Mouse (Mus musculus): Measurements from ENCODE around the gene Avp. TPM values are rescaled to one million over a fixed set of nuclear protein-coding genes. Genes with fewer than 3 reads are reported as not detected.

The Avp gene
- total and polyA plus RNA-seq, 2 experiments from 2014 or later: 12.2 to 317 TPM

DNA sequence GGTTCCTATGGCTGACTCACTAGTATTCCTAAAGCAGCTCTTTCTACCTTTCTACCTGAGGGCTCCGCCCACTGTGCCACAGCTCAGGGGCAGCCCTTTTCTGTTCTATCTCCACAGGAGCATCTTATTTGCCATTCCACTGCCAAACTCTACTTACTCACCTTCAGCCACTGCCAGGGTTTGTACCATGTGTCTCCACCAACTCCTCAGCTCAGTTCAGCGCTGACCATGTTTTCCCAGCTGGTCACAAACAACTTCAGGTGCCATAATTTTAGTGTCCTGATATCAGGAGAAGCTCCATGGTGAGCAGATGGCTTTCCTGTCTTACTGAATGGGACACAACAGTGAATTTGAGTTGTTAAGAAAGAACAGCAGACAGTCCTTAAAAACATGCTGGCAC lies 24.9 kb downstream of the Avp start:
- no peak for TF ChIP-seq CTCF (IDR thresholded peaks at IDR 0.05)
- Histone ChIP-seq H3K36me3 (ENCODE audit: insufficient read depth, low read length) (peaks cover 30% of the 10 kb centered on the region), H3K27ac (ENCODE audit: low read depth, low read length) (no peak overlapping the region), H3K27me3 (ENCODE audit: insufficient read depth, low read length) (no peaks in the 10 kb centered on the region), H3K4me1 (ENCODE audit: insufficient read depth, low read length) (no peaks in the 10 kb centered on the region), H3K9me3 (ENCODE audit: low read length) (no peaks in the 10 kb centered on the region), H3K4me3 (ENCODE audit: low read depth, low read length) (no peak overlapping the region), H3K9ac (replicated peaks; ENCODE audit: low read length, poor library complexity, severe bottlenecking) (no peak overlapping the region), H3K4me2 (ENCODE audit: low read depth, low read length, poor library complexity, severe bottlenecking) (no peak overlapping the region)
- ATAC-seq (ENCODE audit: low FRiP score) (no peak), DNase-seq (ENCODE audit: low spot score) (no peak)
- 97% methylated on average over 2 of the region's 2 CpGs for WGBS

DNA sequence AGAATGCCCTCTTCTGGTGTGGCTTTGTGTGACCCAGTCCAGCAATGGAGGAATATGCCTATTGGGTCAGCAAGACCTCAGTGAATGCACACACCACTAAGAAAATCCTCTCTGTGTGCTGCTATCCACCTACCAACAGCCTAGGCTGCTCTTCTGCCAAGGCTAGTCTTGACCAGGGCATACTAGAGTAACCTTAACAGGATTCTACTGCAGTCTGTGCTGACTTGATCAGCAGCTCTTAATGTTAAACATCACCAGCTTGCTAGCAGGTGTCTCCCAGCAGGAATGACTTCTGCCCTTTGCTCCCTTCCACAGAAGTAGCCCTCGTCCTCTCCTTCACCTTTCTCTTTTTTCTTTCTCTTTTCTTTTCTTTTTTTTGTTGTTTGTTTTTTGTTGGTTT lies 26.1 kb downstream of the Avp start:
- ATAC-seq (ENCODE audit: low FRiP score) (no peak), DNase-seq (ENCODE audit: low spot score) (no peak)
- Histone ChIP-seq H3K36me3 (ENCODE audit: insufficient read depth, low read length) (peaks cover 38% of the 10 kb centered on the region), H3K27me3 (ENCODE audit: insufficient read depth, low read length) (no peaks in the 10 kb centered on the region), H3K9ac (replicated peaks; ENCODE audit: low read length, poor library complexity, severe bottlenecking) (no peak overlapping the region), H3K4me2 (ENCODE audit: low read depth, low read length, poor library complexity, severe bottlenecking) (no peak overlapping the region), H3K9me3 (ENCODE audit: low read length) (no peaks in the 10 kb centered on the region), H3K27ac (ENCODE audit: low read depth, low read length) (no peak overlapping the region), H3K4me3 (ENCODE audit: low read depth, low read length) (no peak overlapping the region), H3K4me1 (ENCODE audit: insufficient read depth, low read length) (no peaks in the 10 kb centered on the region)
- 92% methylated on average over 1 of the region's 1 CpGs for WGBS
- TF ChIP-seq CTCF (IDR thresholded peaks at IDR 0.05): no peak

DNA sequence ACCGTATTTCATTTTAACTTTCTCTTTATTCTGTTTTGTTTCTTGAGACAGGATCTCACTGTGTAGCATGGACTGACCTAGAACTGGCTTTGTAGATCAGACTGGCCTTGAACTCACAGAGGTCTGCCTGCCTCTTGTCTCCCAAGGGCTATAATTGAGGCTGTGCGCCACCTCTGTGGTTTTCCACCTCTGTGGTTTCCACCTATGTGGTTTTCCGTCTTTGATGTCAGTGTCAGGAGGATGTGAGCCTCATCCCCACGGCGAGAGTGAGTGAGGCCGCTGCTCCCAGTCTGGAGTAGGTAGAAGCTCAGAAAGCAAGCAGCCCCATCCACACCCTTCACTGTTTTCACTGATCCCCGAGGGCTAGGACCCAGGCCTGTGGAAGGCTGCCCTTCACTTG lies 27.5 kb downstream of the Avp start:
- Histone ChIP-seq H3K4me3 (ENCODE audit: low read depth, low read length) (no peak overlapping the region), H3K9ac (replicated peaks; ENCODE audit: low read length, poor library complexity, severe bottlenecking) (no peak overlapping the region), H3K36me3 (ENCODE audit: insufficient read depth, low read length) (peaks cover 50% of the 10 kb centered on the region), H3K4me1 (ENCODE audit: insufficient read depth, low read length) (no peaks in the 10 kb centered on the region), H3K9me3 (ENCODE audit: low read length) (no peaks in the 10 kb centered on the region), H3K27me3 (ENCODE audit: insufficient read depth, low read length) (no peaks in the 10 kb centered on the region), H3K27ac (ENCODE audit: low read depth, low read length) (no peak overlapping the region), H3K4me2 (ENCODE audit: low read depth, low read length, poor library complexity, severe bottlenecking) (no peak overlapping the region)
- no peak for DNase-seq (ENCODE audit: low spot score)
- 92% methylated on average over 7 of the region's 7 CpGs for WGBS
- no peak for ATAC-seq (ENCODE audit: low FRiP score)
- TF ChIP-seq CTCF (IDR thresholded peaks at IDR 0.05): no peak

DNA sequence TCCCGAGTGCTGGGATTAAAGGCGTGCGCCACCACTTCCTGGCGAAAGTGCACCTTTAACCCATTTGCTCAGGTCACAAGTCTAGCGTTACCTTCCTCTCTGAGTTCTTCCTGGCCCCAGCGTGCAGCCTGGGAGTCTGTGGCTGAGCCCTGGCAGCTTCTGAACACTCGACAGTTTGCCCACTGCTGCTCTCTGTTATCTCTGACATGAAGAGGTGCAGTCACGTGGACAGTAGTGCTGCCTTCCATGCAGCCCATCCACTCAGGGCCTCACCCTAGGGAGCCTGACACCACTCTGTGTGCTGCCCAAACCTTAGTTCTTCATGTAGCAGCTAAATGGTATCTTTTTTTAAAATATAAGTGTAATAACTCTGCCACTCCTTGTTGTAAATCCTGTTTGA lies 35.4 kb downstream of the Avp start:
- ATAC-seq (ENCODE audit: low FRiP score): no peak
- H3K4me2 ChIP-seq (ENCODE audit: low read depth, low read length, poor library complexity, severe bottlenecking): no peak overlapping the region
- peaks cover 77% of the 10 kb centered on the region for H3K36me3 ChIP-seq (ENCODE audit: insufficient read depth, low read length)
- no peak for DNase-seq (ENCODE audit: low spot score)
- TF ChIP-seq CTCF (IDR thresholded peaks at IDR 0.05): no peak
- 91% methylated on average over 8 of the region's 8 CpGs for WGBS
- no peaks in the 10 kb centered on the region for H3K27me3 ChIP-seq (ENCODE audit: insufficient read depth, low read length)
- no peak overlapping the region for H3K9ac ChIP-seq (replicated peaks; ENCODE audit: low read length, poor library complexity, severe bottlenecking)
- no peaks in the 10 kb centered on the region for H3K9me3 ChIP-seq (ENCODE audit: low read length)
- no peaks in the 10 kb centered on the region for H3K4me1 ChIP-seq (ENCODE audit: insufficient read depth, low read length)
- H3K4me3 ChIP-seq (ENCODE audit: low read depth, low read length): no peak overlapping the region
- H3K27ac ChIP-seq (ENCODE audit: low read depth, low read length): no peak overlapping the region

DNA sequence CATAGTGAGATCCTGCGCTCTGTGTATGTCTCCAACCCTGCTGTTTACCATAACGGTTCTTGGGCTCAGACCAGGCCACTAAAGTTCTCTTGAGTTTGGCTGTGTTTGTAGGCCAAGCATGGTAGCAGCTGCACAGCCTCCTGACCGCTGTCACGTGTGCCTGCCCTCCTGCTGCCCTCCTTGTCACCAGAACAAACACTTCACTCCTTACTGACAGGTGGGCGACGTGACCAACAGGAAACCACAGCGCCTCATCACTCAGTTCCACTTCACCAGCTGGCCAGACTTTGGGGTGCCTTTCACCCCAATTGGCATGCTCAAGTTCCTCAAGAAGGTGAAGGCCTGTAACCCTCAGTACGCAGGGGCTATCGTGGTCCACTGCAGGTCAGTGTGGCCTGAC lies 42.1 kb downstream of the Avp start:
- ATAC-seq (ENCODE audit: low FRiP score) (no peak), DNase-seq (ENCODE audit: low spot score) (no peak)
- H3K36me3 ChIP-seq (ENCODE audit: insufficient read depth, low read length): peaks cover 84% of the 10 kb centered on the region
- H3K4me2 ChIP-seq (ENCODE audit: low read depth, low read length, poor library complexity, severe bottlenecking): no peak overlapping the region
- no peaks in the 10 kb centered on the region for H3K4me1 ChIP-seq (ENCODE audit: insufficient read depth, low read length)
- no peaks in the 10 kb centered on the region for H3K9me3 ChIP-seq (ENCODE audit: low read length)
- H3K9ac ChIP-seq (replicated peaks; ENCODE audit: low read length, poor library complexity, severe bottlenecking): no peak overlapping the region
- WGBS: 95% methylated on average over 9 of the region's 9 CpGs
- H3K4me3 ChIP-seq (ENCODE audit: low read depth, low read length): no peak overlapping the region
- H3K27ac ChIP-seq (ENCODE audit: low read depth, low read length): no peak overlapping the region
- no peak for TF ChIP-seq CTCF (IDR thresholded peaks at IDR 0.05)
- H3K27me3 ChIP-seq (ENCODE audit: insufficient read depth, low read length): no peaks in the 10 kb centered on the region; the same call in 1 of the 2 replicates

DNA sequence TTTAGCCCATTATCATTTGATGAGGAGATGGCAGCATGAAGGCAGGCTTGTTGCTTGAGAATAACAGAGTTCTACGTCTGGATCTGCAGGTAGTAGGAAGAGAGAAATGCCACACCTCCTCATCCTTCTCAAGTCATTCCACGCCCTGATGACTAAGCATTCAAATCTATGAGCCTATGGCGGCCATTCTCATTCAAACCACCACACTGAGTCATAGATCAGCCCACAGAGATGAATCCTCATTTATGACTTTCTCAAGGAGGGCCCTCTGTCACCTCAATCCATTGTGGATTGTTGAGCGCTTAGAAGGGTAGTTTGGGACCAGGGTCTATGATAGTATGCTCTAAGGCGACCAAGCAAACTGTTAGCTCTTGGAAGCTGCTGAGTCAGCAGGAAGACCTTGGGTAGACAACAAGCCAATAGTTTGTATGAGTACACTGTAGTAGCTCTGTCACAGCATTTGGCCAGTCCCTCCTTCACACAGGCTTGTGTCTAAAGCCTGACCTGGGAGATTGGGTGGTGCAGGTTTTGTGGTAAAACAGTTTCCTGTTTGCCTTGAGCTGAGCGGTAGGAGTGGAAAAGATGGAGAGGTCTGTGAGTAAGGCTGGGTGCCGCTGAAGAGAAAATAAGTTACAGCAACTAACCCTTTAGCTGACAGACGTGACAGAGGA lies 43.3 kb downstream of the Avp start:
- H3K9ac ChIP-seq (replicated peaks; ENCODE audit: low read length, poor library complexity, severe bottlenecking): no peak overlapping the region
- H3K36me3 ChIP-seq (ENCODE audit: insufficient read depth, low read length): peaks cover 80% of the 10 kb centered on the region
- no peak for TF ChIP-seq CTCF (IDR thresholded peaks at IDR 0.05)
- no peak for ATAC-seq (ENCODE audit: low FRiP score)
- H3K4me3 ChIP-seq (ENCODE audit: low read depth, low read length): no peak overlapping the region
- H3K27ac ChIP-seq (ENCODE audit: low read depth, low read length): no peak overlapping the region
- H3K9me3 ChIP-seq (ENCODE audit: low read length): no peaks in the 10 kb centered on the region
- no peak for DNase-seq (ENCODE audit: low spot score)
- no peak overlapping the region for H3K4me2 ChIP-seq (ENCODE audit: low read depth, low read length, poor library complexity, severe bottlenecking)
- WGBS: 92% methylated on average over 8 of the region's 8 CpGs
- H3K4me1 ChIP-seq (ENCODE audit: insufficient read depth, low read length): no peaks in the 10 kb centered on the region
- H3K27me3 ChIP-seq (ENCODE audit: insufficient read depth, low read length): no peaks in the 10 kb centered on the region; the same call in 1 of the 2 replicates

Measured in midbrain, postnatal 0 days (tissue).